Mouse (Mus musculus) spleen, embryonic (tissue): ENCODE data around the gene Zfyve26.

ENCODE experiments used
- CTCF ChIA-PET: fragments of 350-600 bp; sonication (Branson Sonifier 250); formaldehyde crosslinking; loops from one replicate; lab custom pipeline; 2022; lab: Charles Lee

Zfyve26 gene

GRCm38 (mm10) chr12:79261035-79261434 is 35.1 kb downstream of the Zfyve26 start:
- CTCF ChIA-PET: interaction anchor here (0.5 to 1.8 kb wide), 5 partner anchors 67 to 885 kb away, joined by 3 to 15 read pairs (median 5); no protein-coding TSS in a partner anchor

DNA sequence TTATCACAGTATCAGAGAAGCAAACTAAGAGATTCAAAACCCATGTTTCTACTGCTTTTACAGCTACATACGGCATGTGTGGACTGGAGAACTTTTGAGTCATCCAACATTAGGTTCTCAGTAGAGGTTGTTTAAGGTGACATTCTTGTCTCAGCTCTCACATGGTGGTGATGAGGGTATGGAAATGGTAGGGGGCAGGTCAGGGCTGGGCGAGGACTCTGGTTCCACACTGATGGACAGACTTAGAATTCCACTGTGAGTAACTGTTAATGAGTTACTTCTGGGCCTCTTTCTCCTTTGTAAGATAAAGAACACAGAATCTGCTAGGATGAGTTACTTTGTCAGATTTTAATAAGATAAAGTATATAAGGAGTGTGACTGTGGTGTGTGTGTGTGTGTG is 36.0 kb downstream of the Zfyve26 start:
- CTCF ChIA-PET: interaction anchor here (0.6 to 1.8 kb wide), 3 partner anchors 18 to 500 kb away, joined by 3 to 15 read pairs (median 6); no protein-coding TSS in a partner anchor

DNA sequence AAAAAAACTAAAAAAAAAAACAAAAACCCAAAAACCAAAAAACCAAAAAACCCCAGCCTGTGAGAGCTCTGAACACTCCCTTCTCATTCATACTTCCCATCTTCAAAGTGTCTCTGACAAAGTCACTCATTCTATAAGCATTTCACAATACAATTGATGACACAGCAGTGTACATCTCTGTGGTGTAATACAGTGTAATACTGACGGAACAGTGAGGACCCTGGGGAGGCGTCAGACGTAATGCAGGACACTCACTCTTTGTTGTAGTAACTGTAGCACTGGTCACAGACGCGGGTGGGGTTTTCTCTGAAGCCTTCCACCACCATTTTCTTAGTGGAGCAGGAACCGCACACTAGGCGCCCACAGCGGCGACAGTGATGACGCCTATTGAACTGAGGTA is 41.1 kb downstream of the Zfyve26 start:
- CTCF ChIA-PET: interaction anchor here (0.7 kb wide), 1 partner anchor 21 kb away, joined by 3 read pairs; no protein-coding TSS in a partner anchor

DNA sequence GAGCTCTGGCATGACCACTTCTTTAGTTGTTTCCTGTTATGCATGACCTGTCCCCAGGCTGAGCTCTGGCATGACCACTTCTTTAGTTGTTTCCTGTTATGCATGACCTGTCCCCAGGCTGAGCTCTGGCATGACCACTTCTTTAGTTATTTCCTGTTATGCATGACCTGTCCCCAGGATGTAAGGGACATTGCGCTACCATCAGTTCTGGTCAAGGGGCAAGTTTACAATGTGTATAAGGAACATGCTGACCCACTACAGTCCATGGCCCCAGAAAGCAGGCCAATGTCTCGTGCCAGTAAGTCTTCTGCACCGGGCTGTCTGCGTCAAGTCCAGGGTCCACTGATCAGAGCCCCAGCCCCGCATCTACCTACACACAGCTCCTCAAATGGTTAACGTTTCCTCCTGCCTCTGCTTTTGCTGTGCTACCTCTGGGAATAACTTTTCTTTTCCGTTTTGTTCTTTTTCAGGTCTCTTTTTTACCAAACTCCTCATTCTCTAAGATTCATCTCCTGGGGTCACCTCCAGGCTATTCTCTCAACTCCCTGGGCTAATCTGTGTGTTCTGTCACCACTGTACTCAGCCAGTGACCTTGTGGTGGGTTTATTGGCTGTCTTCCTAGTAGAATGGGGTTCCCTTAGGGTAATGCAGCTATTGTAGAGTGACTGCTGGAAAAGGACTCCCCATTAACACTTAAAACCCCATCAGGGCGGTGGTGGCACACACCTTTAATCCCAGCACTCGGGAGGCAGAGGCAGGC is 42.6 kb downstream of the Zfyve26 start:
- CTCF ChIA-PET: no interaction called here

DNA sequence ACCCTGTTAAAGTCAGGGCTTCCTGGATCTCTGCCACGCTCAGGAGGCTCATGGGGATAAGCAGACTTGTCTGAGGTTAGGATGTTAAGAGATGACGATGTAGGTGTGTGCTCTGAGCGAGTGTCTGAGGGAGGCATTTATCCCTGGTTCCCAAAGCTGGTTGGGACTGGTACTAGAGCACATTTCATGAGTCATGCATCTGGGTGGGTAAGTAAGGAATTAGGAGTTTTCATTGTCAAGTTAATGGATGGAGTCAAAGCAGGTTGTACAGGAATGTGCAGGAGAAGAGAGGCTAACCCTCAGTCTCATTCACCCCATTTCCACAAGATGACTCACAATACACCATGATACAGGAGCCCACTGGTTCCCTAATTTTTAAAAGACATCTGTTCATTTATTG is 48.0 kb downstream of the Zfyve26 start:
- CTCF ChIA-PET: no interaction called here

DNA sequence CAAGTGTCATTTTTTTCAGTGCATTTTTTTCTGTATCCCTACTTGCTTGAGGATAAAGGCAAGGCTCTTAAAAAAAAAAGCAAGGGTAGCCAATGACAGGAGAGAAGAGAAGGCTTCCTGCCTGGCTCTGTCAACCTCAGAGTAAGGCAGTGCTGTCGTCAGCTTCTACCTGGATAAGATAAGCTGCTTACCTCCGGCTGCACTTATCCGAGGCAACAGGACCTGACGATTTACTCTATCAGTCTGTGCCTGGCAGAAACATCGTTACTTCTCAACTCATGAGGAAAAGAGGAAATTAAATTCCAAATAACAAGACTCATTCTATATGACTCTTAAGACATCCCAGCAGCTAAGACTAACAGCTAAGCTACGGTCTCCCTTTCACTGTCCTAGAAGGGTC is 53.2 kb downstream of the Zfyve26 start:
- CTCF ChIA-PET: interaction anchor here (0.6 kb wide), 1 partner anchor 54 kb away, joined by 8 read pairs; no protein-coding TSS in a partner anchor

GRCm38 (mm10) chr12:79241985-79242384 is 54.1 kb downstream of the Zfyve26 start:
- CTCF ChIA-PET: interaction anchor here (0.6 kb wide), 2 partner anchors 18 to 1092 kb away, joined by 3 to 6 read pairs; no protein-coding TSS in a partner anchor

DNA sequence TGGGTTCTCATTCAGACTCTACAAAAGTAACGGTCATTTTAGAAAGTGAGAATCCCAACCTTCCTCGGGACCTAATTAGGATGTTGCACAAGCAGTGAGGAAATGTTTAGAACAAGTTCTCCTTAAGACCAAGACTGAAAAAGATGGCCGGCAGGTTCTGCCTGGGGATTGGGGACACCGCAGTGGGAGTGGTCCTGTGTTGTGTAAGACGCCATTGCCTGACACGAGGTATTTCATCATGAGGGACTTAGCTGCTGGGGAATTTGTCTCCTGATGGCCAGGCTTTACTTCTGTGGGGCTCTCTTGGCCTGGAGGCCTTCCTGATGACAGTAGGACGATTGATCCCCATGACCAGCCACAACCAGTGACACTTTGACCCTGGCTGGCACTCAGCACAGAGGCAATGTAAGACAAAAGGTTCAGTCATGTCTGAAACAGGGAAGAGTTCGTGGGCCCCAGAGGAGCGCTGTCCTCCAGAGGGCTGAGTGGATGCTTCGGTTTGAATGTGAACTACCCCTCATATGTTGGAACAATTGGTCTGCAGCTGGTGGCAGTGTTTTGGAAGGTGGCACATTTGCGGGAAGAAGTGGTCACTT is 60.5 kb downstream of the Zfyve26 start:
- CTCF ChIA-PET: no interaction called here

DNA sequence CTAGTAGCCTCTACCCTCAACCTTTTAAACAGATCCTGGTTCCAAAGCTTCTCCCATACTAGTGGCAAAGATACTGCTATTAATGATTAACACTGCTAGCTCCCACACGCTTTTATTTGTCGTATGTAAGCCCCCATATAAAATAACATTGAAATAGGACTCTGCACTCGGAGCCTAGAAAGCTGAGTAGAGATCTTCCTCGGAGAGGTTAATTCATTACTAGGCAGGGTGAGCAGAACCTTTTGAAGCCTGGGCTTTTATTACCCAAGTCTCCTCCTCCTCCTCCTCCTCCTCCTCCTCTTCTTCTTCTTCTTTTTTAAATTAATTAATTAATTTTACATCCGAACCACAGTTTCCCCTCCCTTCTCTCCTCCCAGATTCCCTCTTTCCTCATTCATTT is 78.6 kb downstream of the Zfyve26 start:
- CTCF ChIA-PET: no interaction called here

- CTCF ChIA-PET: no interaction called here
Measured at GRCm38 (mm10) chr12:79211447-79211846, 84.7 kb downstream of the Zfyve26 start.

GRCm38 (mm10) chr12:79208703-79209464 is 87.2 kb downstream of the Zfyve26 start, which contains the start of gene Rdh12:
Gene Rdh12 (plus strand): TSS chr12:79208914.
- CTCF ChIA-PET: no interaction called here

GRCm38 (mm10) chr12:79201882-79202281 is 94.2 kb downstream of the Zfyve26 start:
- CTCF ChIA-PET: no interaction called here

- CTCF ChIA-PET: no interaction called here
Measured at GRCm38 (mm10) chr12:79197105-79197504, 99.0 kb downstream of the Zfyve26 start.

DNA sequence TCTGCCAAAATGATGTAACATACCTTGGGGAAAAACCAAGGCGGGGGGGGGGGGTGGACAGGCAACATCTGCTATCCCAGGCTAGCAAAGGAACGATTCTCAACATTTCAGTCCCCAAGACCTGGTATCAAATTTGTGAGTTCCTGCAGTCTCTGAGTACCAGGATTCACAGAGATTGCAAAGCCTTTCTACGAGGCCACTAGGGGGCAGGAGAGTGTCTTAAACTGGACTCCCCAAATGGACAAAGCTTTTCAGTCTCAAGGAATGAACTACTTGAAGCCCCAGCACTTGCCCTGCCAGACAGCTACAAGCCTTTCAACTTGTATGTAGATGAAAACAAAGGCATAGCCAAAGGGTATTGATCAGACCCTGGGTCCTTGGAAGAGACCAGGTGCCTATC is 102.7 kb downstream of the Zfyve26 start:
- CTCF ChIA-PET: interaction anchor here (0.6 to 1.5 kb wide), 8 partner anchors 22 to 1017 kb away, joined by 3 to 15 read pairs (median 7); partner anchors contain the start of gene Rad51b

DNA sequence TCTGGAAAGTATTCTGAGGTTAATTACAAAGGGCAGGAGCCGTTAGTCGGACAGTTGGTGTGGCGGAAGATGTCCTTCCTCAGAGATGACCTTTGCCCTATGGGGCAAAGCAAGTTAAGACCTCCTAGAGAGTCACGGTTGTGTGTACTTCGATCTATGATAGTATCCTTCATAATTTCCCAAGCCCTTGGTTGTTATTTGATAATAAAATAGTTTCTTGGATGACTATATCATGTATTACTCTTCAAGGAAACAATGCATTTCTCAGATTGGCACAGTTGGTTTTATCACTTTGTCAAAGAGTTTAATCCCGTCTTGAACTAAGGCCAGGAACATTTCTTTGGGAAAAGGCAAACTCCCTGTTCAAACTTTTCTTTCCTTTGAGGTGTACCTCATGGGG is 103.9 kb downstream of the Zfyve26 start, which contains the start of gene Rdh11:
TSS of gene Rdh11 (minus strand) at position 101 of the 400 bp plus-strand sequence.
- CTCF ChIA-PET: no interaction called here

DNA sequence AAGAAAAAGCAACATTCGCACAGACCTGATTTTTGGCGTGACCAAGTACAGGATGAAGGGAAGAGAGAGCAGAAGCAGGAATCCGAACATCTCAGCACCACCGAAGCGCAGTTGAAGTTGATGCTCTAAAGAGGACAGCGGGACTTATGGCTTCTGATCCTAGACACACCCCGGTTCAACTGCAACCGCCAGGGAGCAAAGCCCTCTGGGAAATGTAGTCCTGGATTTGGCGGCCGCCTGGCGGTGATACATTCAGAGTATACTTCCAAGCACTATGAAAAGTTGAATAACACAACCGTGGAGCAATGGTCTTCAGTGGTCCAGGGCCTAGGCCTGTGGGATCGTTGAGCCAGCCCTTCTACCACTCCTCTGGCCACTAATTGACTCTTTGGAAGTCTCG is 104.4 kb downstream of the Zfyve26 start:
- CTCF ChIA-PET: no interaction called here

DNA sequence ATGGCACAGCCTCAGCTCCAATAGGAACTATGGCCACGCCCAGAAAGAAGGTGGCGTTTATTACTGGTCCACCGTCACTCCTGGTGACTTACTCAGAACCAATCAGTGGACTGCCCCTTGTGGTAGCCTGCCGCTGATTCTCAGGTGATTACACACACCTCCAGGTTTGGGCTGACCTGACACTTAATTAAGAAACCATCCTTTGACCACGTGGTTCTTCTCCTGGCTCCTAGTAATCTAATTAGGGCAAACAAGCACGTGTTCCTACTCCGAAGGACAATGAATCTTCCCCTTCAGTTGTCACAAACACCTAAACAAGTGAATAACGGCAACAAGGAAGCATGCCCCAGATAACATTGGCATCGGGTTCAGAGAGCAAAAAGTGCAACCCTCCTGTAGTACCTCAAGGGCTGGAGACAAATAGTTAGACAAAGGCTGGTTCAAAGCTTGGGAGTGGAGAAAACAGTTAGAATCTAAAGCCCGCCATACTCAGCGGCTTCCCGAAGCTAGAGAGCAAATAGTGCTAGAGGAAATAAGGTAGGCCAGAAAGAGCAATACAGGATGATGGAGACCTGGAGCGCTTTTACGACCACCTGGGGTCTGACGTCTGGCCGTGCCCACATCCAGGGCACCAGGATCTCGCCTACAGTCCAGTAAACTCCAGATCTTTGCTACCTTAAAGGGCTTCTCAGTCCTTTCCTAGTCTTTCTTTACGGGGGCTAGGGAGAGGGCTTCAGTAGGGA is 105.0 kb downstream of the Zfyve26 start:
- CTCF ChIA-PET: no interaction called here

DNA sequence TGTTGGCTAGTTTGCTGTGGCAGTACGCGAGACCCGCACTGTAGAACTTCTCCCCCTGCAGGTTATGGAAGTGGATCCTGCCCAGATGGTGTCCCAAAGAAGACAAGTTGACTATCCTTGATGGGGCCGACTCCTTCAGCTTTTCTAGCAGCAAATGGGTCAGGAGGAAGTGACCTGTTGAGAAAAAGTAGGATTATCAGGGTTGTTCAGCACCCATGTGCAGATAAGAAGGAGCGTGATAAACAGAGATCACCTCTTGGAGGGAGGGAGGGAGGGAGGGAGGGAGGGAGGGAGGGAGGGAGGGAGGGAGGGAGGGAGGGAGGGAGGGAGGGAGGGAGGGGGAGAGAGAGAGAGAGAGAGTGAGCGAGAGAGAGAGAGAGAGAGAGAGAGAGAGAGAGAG is 110.9 kb downstream of the Zfyve26 start:
- CTCF ChIA-PET: interaction anchor here (0.7 kb wide), 1 partner anchor 74 kb away, joined by 3 read pairs; no protein-coding TSS in a partner anchor
